14 mouse cellular contexts compared by ENCODE assay signal in genomic region chr14:45554336-45554735, GRCm38 (mm10). TPM values are rescaled to one million over a fixed set of nuclear protein-coding genes. Genes with fewer than 3 reads are reported as not detected.
A peak's percentile ranks its signal among the peaks of the same experiment; 100 is the strongest.
DNase-seq lines count a peak whose midpoint lies in the region; ATAC-seq and TF ChIP-seq lines count a peak whose summit lies in the region.
"Had no signal": no experiment of that assay in that cellular context is flagged by ENCODE, and none has a peak within 500 bp of the region (broad histone marks: within the 10 kb centered on the region; RNA-seq: fewer than 3 reads in every experiment).

No protein-coding gene starts in this region.

- H3K27me3 ChIP-seq in embryonic facial prominence, embryonic 14.5 days (replicated peaks; ENCODE audit: control insufficient read depth, insufficient read depth, low read length), result no peaks in the 10 kb centered on the region
- H3K27me3 ChIP-seq in embryonic facial prominence, embryonic 10.5 days (replicated peaks; ENCODE audit: low read depth, poor library complexity, severe bottlenecking), result no peaks in the 10 kb centered on the region
- no peaks in the 10 kb centered on the region for H3K27me3 ChIP-seq in intestine, embryonic 16.5 days (replicated peaks; ENCODE audit: control insufficient read depth, insufficient read depth, low read length)
- no peaks in the 10 kb centered on the region for H3K27me3 ChIP-seq in intestine, embryonic 15.5 days (replicated peaks)
- no peaks in the 10 kb centered on the region for H3K27me3 ChIP-seq in heart, embryonic 15.5 days
- no peaks in the 10 kb centered on the region for H3K27me3 ChIP-seq in myocyte (ENCODE audit: control insufficient read depth, insufficient read depth, insufficient read length)
- H3K27me3 ChIP-seq in hindbrain, embryonic 12.5 days, result no peaks in the 10 kb centered on the region
- H3K27me3 ChIP-seq: embryonic facial prominence, embryonic 15.5 days; stomach, embryonic 15.5 days had no signal

- no peak overlapping the region for H3ac ChIP-seq in myocyte (ENCODE audit: control insufficient read depth, insufficient read length)

- H3K79me2 ChIP-seq in myocyte (ENCODE audit: control insufficient read depth, insufficient read depth), result no peaks in the 10 kb centered on the region

- ATAC-seq in embryonic facial prominence, embryonic 14.5 days (ENCODE audit: low read depth), result no peak
- ATAC-seq in intestine, embryonic 16.5 days, result no peak
- ATAC-seq in intestine, embryonic 15.5 days, result no peak
- ATAC-seq in heart, embryonic 15.5 days (replicated peaks; ENCODE audit: insufficient number of reproducible peaks, insufficient read depth, low FRiP score, low read depth), result no peak
- ATAC-seq in hindbrain, embryonic 12.5 days (ENCODE audit: low FRiP score), result no peak
- ATAC-seq: CD4-positive, CD25-positive, alpha-beta regulatory T cell, adult 4 months; hindbrain, embryonic 16.5 days had no signal

- DNase-seq in embryonic facial prominence, embryonic 14.5 days (ENCODE audit: low spot score), result peak; percentile 70
- DNase-seq in embryonic facial prominence, embryonic 10.5 days (ENCODE audit: low spot score), result no peak
- DNase-seq in layer of hippocampus, adult 9-10 months (ENCODE audit: low spot score), result no peak
- DNase-seq: liver had no signal

- no peak overlapping the region for H3K9ac ChIP-seq in embryonic facial prominence, embryonic 14.5 days (ENCODE audit: low read depth, low read length)
- H3K9ac ChIP-seq in intestine, embryonic 16.5 days (ENCODE audit: low read depth, low read length), result no peak overlapping the region
- no peak overlapping the region for H3K9ac ChIP-seq in intestine, embryonic 15.5 days
- no peak overlapping the region for H3K9ac ChIP-seq in heart, embryonic 15.5 days
- H3K9ac ChIP-seq in hindbrain, embryonic 12.5 days, result no peak overlapping the region
- H3K9ac ChIP-seq: embryonic facial prominence, embryonic 15.5 days; stomach, embryonic 15.5 days had no signal

- no peak overlapping the region for H3K27ac ChIP-seq in embryonic facial prominence, embryonic 14.5 days (replicated peaks; ENCODE audit: low read depth, low read length)
- H3K27ac ChIP-seq in embryonic facial prominence, embryonic 10.5 days (replicated peaks), result no peak overlapping the region
- H3K27ac ChIP-seq in intestine, embryonic 16.5 days (ENCODE audit: low read length), result peak overlapping the region; percentile 5; the same call in 1 of the 2 replicates
- H3K27ac ChIP-seq in intestine, embryonic 15.5 days, result no peak overlapping the region
- peak overlapping the region; percentile 70 for H3K27ac ChIP-seq in heart, embryonic 15.5 days
- H3K27ac ChIP-seq in hindbrain, embryonic 12.5 days, result no peak overlapping the region
- H3K27ac ChIP-seq: embryonic facial prominence, embryonic 15.5 days; stomach, embryonic 15.5 days had no signal

- no peaks in the 10 kb centered on the region for H3K9me3 ChIP-seq in embryonic facial prominence, embryonic 14.5 days (ENCODE audit: control insufficient read depth, low read length)
- H3K9me3 ChIP-seq in embryonic facial prominence, embryonic 10.5 days, result no peaks in the 10 kb centered on the region
- no peaks in the 10 kb centered on the region for H3K9me3 ChIP-seq in intestine, embryonic 16.5 days (ENCODE audit: control insufficient read depth, low read length)
- H3K9me3 ChIP-seq in intestine, embryonic 15.5 days, result no peaks in the 10 kb centered on the region
- no peaks in the 10 kb centered on the region for H3K9me3 ChIP-seq in heart, embryonic 15.5 days (replicated peaks)
- no peaks in the 10 kb centered on the region for H3K9me3 ChIP-seq in hindbrain, embryonic 12.5 days (replicated peaks)
- H3K9me3 ChIP-seq: embryonic facial prominence, embryonic 15.5 days; G1E; stomach, embryonic 15.5 days had no signal

- no peaks in the 10 kb centered on the region for H3K4me1 ChIP-seq in embryonic facial prominence, embryonic 14.5 days (ENCODE audit: control insufficient read depth, insufficient read depth, low read length)
- H3K4me1 ChIP-seq in embryonic facial prominence, embryonic 10.5 days, result no peaks in the 10 kb centered on the region
- H3K4me1 ChIP-seq in intestine, embryonic 16.5 days (ENCODE audit: control insufficient read depth, insufficient read depth, low read length), result no peaks in the 10 kb centered on the region
- no peaks in the 10 kb centered on the region for H3K4me1 ChIP-seq in intestine, embryonic 15.5 days (replicated peaks)
- peaks cover 13% of the 10 kb centered on the region for H3K4me1 ChIP-seq in heart, embryonic 15.5 days (replicated peaks)
- H3K4me1 ChIP-seq in hindbrain, embryonic 12.5 days, result no peaks in the 10 kb centered on the region
- H3K4me1 ChIP-seq: embryonic facial prominence, embryonic 15.5 days; stomach, embryonic 15.5 days had no signal

- 81% methylated on average over 6 of the region's 6 CpGs for WGBS in embryonic facial prominence, embryonic 14.5 days
- 89% methylated on average over 6 of the region's 6 CpGs for WGBS in embryonic facial prominence, embryonic 10.5 days
- 72% methylated on average over 6 of the region's 6 CpGs for WGBS in intestine, embryonic 16.5 days
- WGBS in intestine, embryonic 15.5 days, result 64% methylated on average over 6 of the region's 6 CpGs
- 70% methylated on average over 6 of the region's 6 CpGs for WGBS in heart, embryonic 15.5 days
- WGBS in hindbrain, embryonic 12.5 days, result 90% methylated on average over 6 of the region's 6 CpGs

- H3K4me3 ChIP-seq in embryonic facial prominence, embryonic 14.5 days (ENCODE audit: low read depth, low read length), result no peak overlapping the region
- no peak overlapping the region for H3K4me3 ChIP-seq in embryonic facial prominence, embryonic 10.5 days
- no peak overlapping the region for H3K4me3 ChIP-seq in intestine, embryonic 16.5 days (ENCODE audit: low read length)
- no peak overlapping the region for H3K4me3 ChIP-seq in intestine, embryonic 15.5 days (replicated peaks)
- H3K4me3 ChIP-seq in heart, embryonic 15.5 days, result no peak overlapping the region
- H3K4me3 ChIP-seq in myocyte, result no peak overlapping the region
- H3K4me3 ChIP-seq in hindbrain, embryonic 12.5 days, result no peak overlapping the region
- H3K4me3 ChIP-seq: embryonic facial prominence, embryonic 15.5 days; stomach, embryonic 15.5 days had no signal

- no peak for TF ChIP-seq POLR2A in myocyte (IDR thresholded peaks at IDR 0.05; ENCODE audit: insufficient read length, low read depth)

- H3K4me2 ChIP-seq in embryonic facial prominence, embryonic 14.5 days (ENCODE audit: low read depth, low read length), result no peak overlapping the region
- no peak overlapping the region for H3K4me2 ChIP-seq in intestine, embryonic 16.5 days (ENCODE audit: low read depth, low read length)
- no peak overlapping the region for H3K4me2 ChIP-seq in intestine, embryonic 15.5 days (replicated peaks)
- no peak overlapping the region for H3K4me2 ChIP-seq in heart, embryonic 15.5 days
- peak overlapping the region; percentile 13 for H3K4me2 ChIP-seq in myocyte (ENCODE audit: low read depth)
- no peak overlapping the region for H3K4me2 ChIP-seq in hindbrain, embryonic 12.5 days (replicated peaks)
- H3K4me2 ChIP-seq: embryonic facial prominence, embryonic 15.5 days; stomach, embryonic 15.5 days had no signal

- no peaks in the 10 kb centered on the region for H3K36me3 ChIP-seq in embryonic facial prominence, embryonic 14.5 days (ENCODE audit: control insufficient read depth, insufficient read depth, low read length)
- no peaks in the 10 kb centered on the region for H3K36me3 ChIP-seq in embryonic facial prominence, embryonic 10.5 days (replicated peaks)
- no peaks in the 10 kb centered on the region for H3K36me3 ChIP-seq in intestine, embryonic 16.5 days (ENCODE audit: control insufficient read depth, insufficient read depth, low read length)
- H3K36me3 ChIP-seq in intestine, embryonic 15.5 days, result no peaks in the 10 kb centered on the region
- no peaks in the 10 kb centered on the region for H3K36me3 ChIP-seq in heart, embryonic 15.5 days
- H3K36me3 ChIP-seq in myocyte (ENCODE audit: control insufficient read depth, insufficient read depth), result no peaks in the 10 kb centered on the region
- H3K36me3 ChIP-seq in hindbrain, embryonic 12.5 days, result no peaks in the 10 kb centered on the region
- H3K36me3 ChIP-seq: embryonic facial prominence, embryonic 15.5 days; G1E; stomach, embryonic 15.5 days had no signal

TF ChIP-seq in myocyte, 11 proteins besides CTCF, POLR2A, EP300 and RAD21:
- TF ChIP-seq POLR2AphosphoS2 (IDR thresholded peaks at IDR 0.05; ENCODE audit: insufficient read length, low read depth) (no peak), CEBPB (IDR thresholded peaks at IDR 0.05; ENCODE audit: insufficient read depth, poor library complexity, severe bottlenecking) (no peak), TCF12 (IDR thresholded peaks at IDR 0.05; ENCODE audit: insufficient read depth, poor library complexity, severe bottlenecking) (no peak), MAX (IDR thresholded peaks at IDR 0.05; ENCODE audit: low read depth) (no peak), MYOG (IDR thresholded peaks at IDR 0.05; ENCODE audit: control insufficient read depth in 1 of 3, insufficient read depth in 1 of 3, insufficient read length in 2 of 3, low read depth in 2 of 3) (no peak), SRF (IDR thresholded peaks at IDR 0.05; ENCODE audit: control insufficient read depth, insufficient read length, low read depth) (no peak), REST (IDR thresholded peaks at IDR 0.05; ENCODE audit: insufficient read depth, insufficient read length) (no peak), TCF3 (IDR thresholded peaks at IDR 0.05; ENCODE audit: insufficient read length, low read depth) (no peak), E2F4 (IDR thresholded peaks at IDR 0.05; ENCODE audit: insufficient read depth) (no peak), MYOD1 (IDR thresholded peaks at IDR 0.05; ENCODE audit: control insufficient read depth in 1 of 3, insufficient read length in 2 of 3, low read depth in 2 of 3) (no peak), USF1 (IDR thresholded peaks at IDR 0.05; ENCODE audit: low read depth) (no peak)

RNA-seq across cellular contexts. Expression of gene Fermt2, which starts 24.4 kb away (rescaled TPM):
- 132 and 153 TPM in 2 replicates for polyA plus RNA-seq in embryonic facial prominence, embryonic 14.5 days (2014; fragmentation: Nextera tagmentation; extraction: Ambion mirVana)
- polyA plus RNA-seq in embryonic facial prominence, embryonic 10.5 days (2016; fragmentation: Nextera tagmentation; extraction: Ambion mirVana), result 83.7 and 99.7 TPM in 2 replicates
- 142 and 152 TPM in 2 replicates for polyA plus RNA-seq in intestine, embryonic 16.5 days (2015; fragmentation: Nextera tagmentation; extraction: Ambion mirVana)
- 163 and 169 TPM in 2 replicates for polyA plus RNA-seq in intestine, embryonic 15.5 days (2015; fragmentation: Nextera tagmentation; extraction: Ambion mirVana)
- polyA plus RNA-seq in heart, embryonic 15.5 days (2015; fragmentation: Nextera tagmentation; extraction: Ambion mirVana), result 201 and 265 TPM in 2 replicates
- polyA plus RNA-seq in myocyte (2012; fragmentation: generic; extraction: Trizol), result 37.9 TPM
- 75.1 and 84.3 TPM in 2 replicates for polyA plus RNA-seq in hindbrain, embryonic 12.5 days (2016; fragmentation: Nextera tagmentation; extraction: Ambion mirVana)
- polyA plus RNA-seq: CD4-positive, CD25-positive, alpha-beta regulatory T cell, adult 4 months; G1E had no signal

Comparison
In these comparisons a context has a peak if more than half of its experiments do, and no peak if none do; other contexts are left out.
1. H3K27ac ChIP-seq: peak in intestine, embryonic 16.5 days (single experiment) and heart, embryonic 15.5 days (single experiment); none in embryonic facial prominence, embryonic 14.5 days (single experiment), embryonic facial prominence, embryonic 10.5 days (single experiment), intestine, embryonic 15.5 days (single experiment) and hindbrain, embryonic 12.5 days (single experiment).